Mouse (Mus musculus) left cerebral cortex, postnatal 25 days (tissue): ENCODE data around the gene Rplp2. TPM values are rescaled to one million over a fixed set of nuclear protein-coding genes. Genes with fewer than 3 reads are reported as not detected.
"Not testable (repeated sequence)": the region's sequence is repeated elsewhere in the genome, so short reads cannot be mapped to it uniquely, and the experiment has no call there.

Experiments
- DNase-seq, 2 experiments: peaks; one replicate each; pipeline ENCODE4 v3.0.0; 2022; ENCODE audit warnings: low spot score in 2 of 2, mixed read lengths in 1 of 2
- intact Hi-C: fragments of 180-260 bp; cut with DNase I; formaldehyde crosslinking; loops from one replicate; pipeline ENCODE4 v1.15.1; 2025
- total RNA-seq, 2 experiments: library from RNA; stranded (reverse); gene quantifications; 2 replicates each; pipeline ENCODE4 v1.2.3; 2021

Rplp2 gene
- total RNA-seq, 2 experiments from 2014 or later: 488 to 498 TPM

GRCm38 (mm10) chr7:141441460-141441859, 5.7 kb upstream of the Rplp2 start:
- intact Hi-C loops: no loop called here

GRCm38 (mm10) chr7:141442199-141442598, 5.0 kb upstream of the Rplp2 start:
- intact Hi-C loops: no loop called here
- no peak for DNase-seq

More at GRCm38 (mm10) chr7:141441460-141441859, 5.7 kb upstream of the Rplp2 start:
- no peak for DNase-seq

DNA sequence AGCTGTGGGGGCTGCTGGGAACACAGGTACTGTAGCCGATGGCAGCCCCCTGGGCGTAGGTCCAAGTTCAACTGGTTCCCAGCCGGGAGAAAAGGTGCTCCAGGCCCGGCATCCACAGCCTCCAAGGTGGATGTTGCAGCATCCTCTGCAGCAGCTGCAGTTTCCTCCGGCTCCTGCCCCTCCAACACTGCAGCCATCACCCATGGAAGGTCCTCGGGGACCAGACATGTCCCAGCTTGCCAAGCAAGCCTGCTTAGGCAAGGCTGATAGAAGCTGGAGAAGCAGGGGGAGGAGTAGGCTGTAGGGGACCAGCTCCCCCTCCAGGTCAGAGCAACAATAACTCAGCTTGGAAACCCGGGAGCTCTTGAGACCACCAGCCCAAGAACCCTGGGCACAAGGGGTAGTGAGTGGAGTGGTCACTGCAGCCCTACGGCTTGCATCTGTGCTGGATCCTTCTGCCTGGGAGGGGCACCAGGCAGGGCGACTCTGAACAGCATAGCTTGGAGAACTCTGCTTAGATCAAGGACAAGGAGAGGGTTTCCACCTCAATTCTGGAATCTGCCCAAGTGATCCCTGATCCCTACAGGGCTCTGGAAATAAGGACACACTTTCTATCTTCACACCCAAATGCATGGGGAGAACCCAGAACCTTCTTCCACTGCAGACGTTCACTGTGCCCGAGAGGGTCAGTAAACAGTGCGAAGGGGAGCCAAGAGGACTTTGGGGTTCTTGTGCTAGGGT, 3.9 kb upstream of the Rplp2 start:
- intact Hi-C loops: no loop called here
- DNase-seq: no peak

DNA sequence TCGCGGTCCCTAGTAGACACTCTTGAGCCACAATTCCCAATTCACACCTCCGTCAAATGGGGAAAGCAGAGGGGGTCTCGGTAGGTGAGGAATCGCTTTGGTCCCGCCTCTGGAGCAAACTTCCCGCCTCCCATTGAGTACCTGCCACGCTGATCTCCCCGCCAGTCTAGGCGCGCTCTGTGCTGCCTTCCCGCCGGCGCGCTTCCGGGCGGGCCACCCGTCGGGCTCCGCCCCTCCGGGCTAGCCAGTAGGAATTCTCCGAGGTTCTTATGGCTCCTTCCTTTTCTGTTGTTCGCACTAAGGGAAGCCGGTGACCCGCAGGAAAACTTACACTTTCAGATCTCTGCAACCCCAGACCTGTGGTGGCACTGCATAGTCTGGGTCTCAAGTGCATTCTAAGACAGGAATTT, 3.3 kb upstream of the Rplp2 start, which contains the start of gene Pidd1:
Pidd1 (minus strand) TSS at position 198 of the 410 bp plus-strand sequence.
- no peak for DNase-seq
- intact Hi-C loops: no loop called here

DNA sequence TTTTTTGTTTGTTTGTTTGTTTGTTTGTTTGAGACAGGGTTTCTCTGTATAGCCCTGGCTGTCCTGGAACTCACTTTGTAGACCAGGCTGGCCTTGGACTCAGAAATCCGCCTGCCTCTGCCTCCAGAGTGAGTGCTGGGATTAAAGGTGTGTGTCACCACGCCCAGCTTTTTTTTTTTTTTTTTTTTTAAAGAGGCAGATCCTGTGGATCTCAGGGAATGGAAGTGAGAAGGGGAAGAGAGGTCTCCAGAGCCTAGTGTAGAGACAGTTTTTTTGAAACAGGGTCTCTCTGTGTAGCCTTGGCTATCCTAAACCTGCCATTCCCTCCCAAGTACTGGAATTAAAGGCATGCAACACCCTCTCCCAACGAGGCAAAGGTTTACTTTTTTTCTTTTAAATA, 796 bp upstream of the Rplp2 start:
- intact Hi-C loops, DNase-seq: not testable (repeated sequence)

GRCm38 (mm10) chr7:141451928-141452327, 4.8 kb downstream of the Rplp2 start:
- no peak for DNase-seq
- intact Hi-C loops: no loop called here

GRCm38 (mm10) chr7:141453636-141454035, 6.5 kb downstream of the Rplp2 start:
- DNase-seq: no peak
- intact Hi-C loops: no loop called here

DNA sequence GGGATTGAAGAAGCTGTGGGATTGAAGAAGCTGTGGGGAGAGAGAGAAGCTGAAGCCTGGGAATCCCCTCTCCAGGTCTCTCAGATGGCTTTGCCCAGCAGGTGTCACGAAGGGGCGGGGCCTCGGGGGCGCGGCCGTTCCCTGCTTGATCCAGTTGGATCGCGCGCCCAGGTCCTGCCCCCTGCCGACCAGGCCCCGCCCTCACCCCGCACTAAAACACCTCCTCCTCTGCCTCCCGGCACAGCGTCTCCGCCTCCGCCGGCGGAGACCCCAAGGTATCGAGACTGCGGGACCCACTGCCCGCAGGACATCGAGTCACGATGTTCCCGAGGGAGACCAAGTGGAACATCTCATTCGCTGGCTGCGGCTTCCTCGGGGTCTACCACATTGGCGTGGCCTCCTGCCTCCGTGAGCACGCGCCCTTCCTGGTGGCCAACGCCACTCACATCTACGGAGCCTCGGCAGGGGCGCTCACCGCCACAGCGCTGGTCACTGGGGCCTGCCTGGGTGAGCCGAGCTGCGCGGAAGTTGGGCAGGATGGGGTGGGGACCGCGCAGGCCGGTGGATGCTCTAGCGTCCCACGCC, 7.9 kb downstream of the Rplp2 start, which contains the start of gene Pnpla2:
Pnpla2 (plus strand) TSS at position 232 of the 585 bp plus-strand sequence.
- intact Hi-C loops: loop anchor here (5.0 kb wide), 1 partner anchor 43 kb away; the partner anchor contains the start of gene Gatd1
- peak; percentile 91 to 92 for DNase-seq

DNA sequence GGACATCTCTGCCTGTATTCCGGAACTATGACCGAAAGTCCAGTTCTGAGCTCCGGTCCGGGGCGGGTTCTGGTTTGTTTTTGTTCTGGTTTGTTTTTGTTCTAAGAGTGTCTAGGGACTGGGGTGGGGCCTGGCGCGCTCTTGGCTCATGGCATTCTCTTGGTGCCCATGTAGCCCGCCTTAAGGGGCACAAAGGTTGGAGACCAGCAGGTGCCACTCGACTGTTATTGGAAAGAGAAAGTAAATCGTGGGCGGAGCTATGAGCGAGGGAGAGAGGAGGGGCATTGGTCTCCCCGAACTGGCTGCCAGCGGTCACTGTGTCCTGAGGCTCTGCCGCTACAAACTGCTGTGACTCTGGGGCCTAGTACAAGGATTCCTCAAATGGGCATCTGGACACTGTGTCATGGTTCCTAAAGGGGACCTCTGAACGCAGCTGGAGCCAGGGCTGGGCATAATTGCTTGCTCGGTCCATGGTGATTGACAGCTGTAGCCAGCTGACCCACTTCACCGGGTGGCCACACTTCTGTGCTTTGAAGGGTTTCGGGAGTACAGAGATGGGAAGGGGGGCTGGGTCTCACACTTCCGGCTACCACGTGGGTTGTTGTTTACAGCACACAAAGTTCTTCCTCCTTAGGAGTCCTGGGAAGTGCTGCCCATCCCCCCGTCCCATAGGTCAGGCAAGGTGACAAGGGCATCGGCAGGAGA, 8.6 kb downstream of the Rplp2 start:
- DNase-seq: no peak
- intact Hi-C loops: loop anchor here (5.0 kb wide), 1 partner anchor 43 kb away; the partner anchor contains the start of gene Gatd1

- DNase-seq: no peak
- intact Hi-C loops: loop anchor here (5.0 kb wide), 1 partner anchor 44 kb away; the partner anchor contains the start of gene Gatd1
These were observed 9.6 kb downstream of the Rplp2 start for GRCm38 (mm10) chr7:141456739-141457138.

GRCm38 (mm10) chr7:141457236-141457635, 10.1 kb downstream of the Rplp2 start:
- intact Hi-C loops: loop anchor here (5.0 kb wide), 1 partner anchor 45 kb away; the partner anchor contains the start of gene Gatd1

DNA sequence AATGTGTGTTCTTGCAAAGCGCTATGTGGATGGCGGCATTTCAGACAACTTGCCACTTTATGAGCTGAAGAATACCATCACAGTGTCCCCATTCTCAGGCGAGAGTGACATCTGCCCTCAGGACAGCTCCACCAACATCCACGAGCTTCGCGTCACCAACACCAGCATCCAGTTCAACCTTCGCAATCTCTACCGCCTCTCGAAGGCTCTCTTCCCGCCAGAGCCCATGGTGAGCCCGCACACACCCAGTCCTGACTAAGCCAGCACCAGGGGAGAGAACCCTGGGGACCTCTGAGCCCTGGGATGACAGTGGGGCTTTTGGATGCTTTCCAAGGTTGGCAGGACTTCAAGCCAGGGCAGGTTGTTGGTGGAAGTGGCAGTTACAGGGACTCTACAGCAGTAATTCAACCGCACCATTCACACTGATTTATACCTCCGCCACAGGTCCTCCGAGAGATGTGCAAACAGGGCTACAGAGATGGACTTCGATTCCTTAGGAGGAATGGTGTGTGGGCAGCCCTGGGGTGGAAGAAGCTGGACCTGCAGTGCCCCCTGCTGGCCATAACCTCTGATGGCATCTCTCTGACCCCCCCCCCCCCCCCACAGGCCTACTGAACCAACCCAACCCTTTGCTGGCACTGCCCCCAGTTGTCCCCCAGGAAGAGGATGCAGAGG, 11.0 kb downstream of the Rplp2 start:
- intact Hi-C loops: loop anchor here (5.0 kb wide), 1 partner anchor 46 kb away; the partner anchor contains the start of gene Gatd1
- no peak for DNase-seq

More at GRCm38 (mm10) chr7:141457236-141457635, 10.1 kb downstream of the Rplp2 start:
- DNase-seq: no peak

- DNase-seq: no peak
- intact Hi-C loops: loop anchor here (5.0 kb wide), 1 partner anchor 46 kb away; the partner anchor contains the start of gene Gatd1
These were observed 11.5 kb downstream of the Rplp2 start for GRCm38 (mm10) chr7:141458661-141459060.

GRCm38 (mm10) chr7:141459301-141459711, 12.1 kb downstream of the Rplp2 start:
- DNase-seq: no peak
- intact Hi-C loops: loop anchor here (5.0 kb wide), 1 partner anchor 47 kb away; the partner anchor contains the start of gene Gatd1

GRCm38 (mm10) chr7:141460001-141460390, 12.8 kb downstream of the Rplp2 start:
- intact Hi-C loops: no loop called here
- DNase-seq: no peak

GRCm38 (mm10) chr7:141460391-141461113, 13.4 kb downstream of the Rplp2 start, which contains the start of gene Cracr2b:
Gene Cracr2b (plus strand): TSS chr7:141461094.
- intact Hi-C loops: no loop called here
- DNase-seq: no peak

DNA sequence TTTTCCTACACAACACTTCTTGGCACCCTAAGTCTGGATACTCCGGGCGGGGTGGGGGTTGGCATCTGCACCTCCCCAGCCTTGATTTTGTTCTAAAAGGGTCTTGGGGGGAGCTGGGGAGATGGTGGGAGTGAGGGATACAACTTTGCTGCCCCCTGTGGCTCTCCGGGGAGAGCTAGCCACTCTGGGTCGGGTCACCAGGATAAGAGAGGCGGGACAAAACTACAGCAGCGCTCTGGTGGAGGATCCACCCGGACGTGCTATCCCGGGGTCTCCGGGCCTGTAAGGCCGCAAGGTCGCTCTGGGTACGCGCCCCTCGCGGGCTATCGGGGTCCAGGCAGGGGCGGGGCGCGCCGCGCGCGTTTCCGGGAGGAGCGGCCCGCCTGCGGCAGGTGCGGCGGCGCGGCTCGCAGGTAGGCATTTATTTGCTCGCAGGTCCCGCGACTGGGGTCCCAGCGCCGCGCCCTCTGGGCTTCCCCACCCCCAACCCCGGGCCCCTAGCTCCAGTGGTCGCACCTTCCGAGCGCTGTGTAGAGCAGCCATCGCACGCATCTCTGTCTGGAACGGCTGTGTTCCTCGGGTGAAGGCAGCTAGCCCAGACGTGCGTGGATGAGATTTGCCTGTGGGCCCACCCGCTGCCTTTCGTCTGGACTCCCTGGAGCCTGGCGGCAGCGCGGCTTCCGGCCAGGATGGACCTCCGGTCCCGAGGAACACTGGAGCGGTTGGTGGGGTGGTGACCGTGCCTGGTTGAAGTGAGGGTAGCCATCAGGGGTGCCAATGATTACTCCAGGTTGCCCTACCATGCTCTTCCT, 14.6 kb downstream of the Rplp2 start:
- intact Hi-C loops: no loop called here
- DNase-seq: no peak

- intact Hi-C loops: no loop called here
- no peak for DNase-seq
These were observed 15.2 kb downstream of the Rplp2 start for GRCm38 (mm10) chr7:141462333-141462821.
